Comparison of ENCODE assay signal across 8 mouse cellular contexts in the genomic region with DNA sequence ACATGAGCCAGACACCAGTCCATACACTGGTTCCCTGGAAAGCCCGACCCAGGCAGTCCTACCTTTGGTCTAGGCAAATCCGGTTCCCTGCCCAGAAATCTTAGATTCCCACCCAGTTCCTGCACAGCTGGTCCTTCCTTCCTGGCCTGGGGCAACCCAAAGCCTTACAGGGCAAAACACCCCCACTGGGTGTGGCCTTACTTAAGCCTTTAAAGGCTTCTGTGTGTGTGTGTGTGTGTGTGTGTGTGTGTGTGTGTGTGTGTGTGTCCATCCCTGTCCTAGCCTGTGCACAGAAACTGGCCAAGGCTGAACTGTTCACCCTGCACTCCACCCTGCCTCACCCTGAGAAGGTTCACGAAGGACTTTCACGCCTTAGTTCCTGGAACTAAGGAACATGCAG. TPM values are rescaled to one million over a fixed set of nuclear protein-coding genes. Genes with fewer than 3 reads are reported as not detected.
DNase-seq lines count a peak whose midpoint lies in the region; ATAC-seq and TF ChIP-seq lines count a peak whose summit lies in the region.
"Had no signal": no experiment of that assay in that cellular context is flagged by ENCODE, and none has a peak within 500 bp of the region (broad histone marks: within the 10 kb centered on the region; RNA-seq: fewer than 3 reads in every experiment).

No protein-coding gene starts in this region.

- no peak for DNase-seq in left cerebral cortex, adult 2 months (ENCODE audit: extremely low spot score in 1 of 2, low spot score in 2 of 2)
- no peak for DNase-seq in left cerebral cortex, postnatal 4 days
- DNase-seq in Muller cell, postnatal 12 days (ENCODE audit: inconsistent ontology term) = no peak
- DNase-seq in ovary, adult 18-20 months (ENCODE audit: low spot score) = no peak

- H3K27me3 ChIP-seq in kidney, embryonic 14.5 days (ENCODE audit: control insufficient read depth, insufficient read depth, low read length) = no peaks in the 10 kb centered on the region
- no peaks in the 10 kb centered on the region for H3K27me3 ChIP-seq in neural tube, embryonic 14.5 days (ENCODE audit: control insufficient read depth, insufficient read depth, low read length)
- H3K27me3 ChIP-seq: limb, embryonic 13.5 days had no signal

- intact Hi-C loops in left cerebral cortex, adult 2 months (cut with DNase I) = no loop called here
- intact Hi-C loops in left cerebral cortex, postnatal 4 days (cut with DNase I) = no loop called here

- H3K4me2 ChIP-seq in kidney, embryonic 14.5 days (replicated peaks; ENCODE audit: low read depth, low read length) = no peak overlapping the region
- no peak overlapping the region for H3K4me2 ChIP-seq in neural tube, embryonic 14.5 days (ENCODE audit: low read depth, low read length)
- H3K4me2 ChIP-seq: limb, embryonic 13.5 days had no signal

- H3K4me1 ChIP-seq in cortical plate, adult 2 months (ENCODE audit: control insufficient read depth, insufficient read depth, low read length) = no peaks in the 10 kb centered on the region; the same call in 1 of the 2 replicates
- peaks cover 3% of the 10 kb centered on the region; the same call in 1 of the 2 replicates for H3K4me1 ChIP-seq in kidney, embryonic 14.5 days (ENCODE audit: control insufficient read depth, insufficient read depth, low read length)
- H3K4me1 ChIP-seq in neural tube, embryonic 14.5 days (ENCODE audit: control insufficient read depth, insufficient read depth, low read length) = no peaks in the 10 kb centered on the region

- peak; percentile 32; the same call in 1 of the 2 replicates for ATAC-seq in kidney, embryonic 14.5 days (ENCODE audit: low FRiP score, low TSS enrichment)
- ATAC-seq in neural tube, embryonic 14.5 days (ENCODE audit: low read depth) = no peak; the same call in 1 of the 2 replicates

- H3K9ac ChIP-seq in kidney, embryonic 14.5 days (ENCODE audit: low read depth, low read length) = no peak overlapping the region
- H3K9ac ChIP-seq in neural tube, embryonic 14.5 days (replicated peaks; ENCODE audit: low read depth, low read length) = no peak overlapping the region
- H3K9ac ChIP-seq: limb, embryonic 13.5 days had no signal

- WGBS in kidney, embryonic 14.5 days = 69% methylated on average over 4 of the region's 4 CpGs
- 80% methylated on average over 4 of the region's 4 CpGs for WGBS in neural tube, embryonic 14.5 days

- no peak overlapping the region for H3K4me3 ChIP-seq in left cerebral cortex, adult 2 months
- H3K4me3 ChIP-seq in cortical plate, adult 2 months (ENCODE audit: insufficient read depth, low read length) = no peak overlapping the region
- no peak overlapping the region for H3K4me3 ChIP-seq in kidney, embryonic 14.5 days (ENCODE audit: low read length)
- H3K4me3 ChIP-seq in neural tube, embryonic 14.5 days (ENCODE audit: low read depth, low read length) = no peak overlapping the region
- H3K4me3 ChIP-seq: limb, embryonic 13.5 days had no signal

- no peaks in the 10 kb centered on the region for H3K9me3 ChIP-seq in kidney, embryonic 14.5 days (ENCODE audit: control insufficient read depth, low read length)
- H3K9me3 ChIP-seq in neural tube, embryonic 14.5 days (ENCODE audit: control insufficient read depth, low read length) = no peaks in the 10 kb centered on the region
- H3K9me3 ChIP-seq: limb, embryonic 13.5 days had no signal

- TF ChIP-seq CTCF in left cerebral cortex, adult 2 months (IDR thresholded peaks at IDR 0.05) = no peak
- no peak for TF ChIP-seq CTCF in cortical plate, adult 2 months (IDR thresholded peaks at IDR 0.05; ENCODE audit: extremely low read depth, insufficient read depth, low read length)

- H3K27ac ChIP-seq in left cerebral cortex, adult 2 months = peak overlapping the region; percentile 40
- peak overlapping the region; percentile 80; the same call in 1 of the 2 replicates for H3K27ac ChIP-seq in cortical plate, adult 2 months (ENCODE audit: insufficient read depth, low read length)
- no peak overlapping the region for H3K27ac ChIP-seq in kidney, embryonic 14.5 days (ENCODE audit: low read depth, low read length)
- peak overlapping the region; percentile 45; the same call in 1 of the 2 replicates for H3K27ac ChIP-seq in neural tube, embryonic 14.5 days (ENCODE audit: low read depth, low read length)
- H3K27ac ChIP-seq: limb, embryonic 13.5 days had no signal

- no peak for TF ChIP-seq POLR2A in cortical plate, adult 2 months (IDR thresholded peaks at IDR 0.05; ENCODE audit: extremely low read depth, insufficient read depth, low read length)

- H3K36me3 ChIP-seq in kidney, embryonic 14.5 days (ENCODE audit: control insufficient read depth, insufficient read depth, low read length) = no peaks in the 10 kb centered on the region
- no peaks in the 10 kb centered on the region for H3K36me3 ChIP-seq in neural tube, embryonic 14.5 days (ENCODE audit: control insufficient read depth, insufficient read depth, low read length)
- H3K36me3 ChIP-seq: limb, embryonic 13.5 days had no signal

RNA-seq across cellular contexts. Expression of a gene that starts 15.9 kb away (rescaled TPM):
- 1 to 10 TPM; 2.6 to 2.9 TPM for total RNA-seq in left cerebral cortex, adult 2 months (2021)
- 1 to 10 TPM; 2.2 to 2.5 TPM for total RNA-seq in left cerebral cortex, postnatal 4 days (2021)
- polyA plus RNA-seq in cortical plate, adult 2 months (2012; rRNA removed) = 3.1 and 3.3 TPM in 2 replicates
- 3.4 and 6.8 TPM in 2 replicates for polyA plus RNA-seq in kidney, embryonic 14.5 days (2014; fragmentation: Nextera tagmentation; extraction: Ambion mirVana)
- 0.60 and 1.2 TPM in 2 replicates for polyA plus RNA-seq in neural tube, embryonic 14.5 days (2014; fragmentation: Nextera tagmentation; extraction: Ambion mirVana)

RNA-seq across cellular contexts. Expression of a gene that starts 32.2 kb away (rescaled TPM):
- total RNA-seq in left cerebral cortex, adult 2 months (2021) = 1 to 10 TPM; 6.6 to 6.7 TPM
- total RNA-seq in left cerebral cortex, postnatal 4 days (2021) = 10 to 100 TPM; 19.0 to 20.5 TPM
- 6.6 and 6.9 TPM in 2 replicates for polyA plus RNA-seq in cortical plate, adult 2 months (2012; rRNA removed)
- 19.7 and 29.9 TPM in 2 replicates for polyA plus RNA-seq in kidney, embryonic 14.5 days (2014; fragmentation: Nextera tagmentation; extraction: Ambion mirVana)
- polyA plus RNA-seq in neural tube, embryonic 14.5 days (2014; fragmentation: Nextera tagmentation; extraction: Ambion mirVana) = 36.3 and 36.6 TPM in 2 replicates
